Mouse (Mus musculus) cortical plate, adult 2 months (tissue): ENCODE results near the gene Artn. TPM values are rescaled to one million over a fixed set of nuclear protein-coding genes. Genes with fewer than 3 reads are reported as not detected.

Source experiments
- H3K27ac ChIP-seq: fragments of 200-500 bp; 2 replicates; pipeline ENCODE4 v1.5.1; 2012; ENCODE audit warnings: low read length, control low read depth, inconsistent platforms; ENCODE audit not compliant: insufficient read depth
- H3K4me1 ChIP-seq: fragments of 200-500 bp; 2 replicates; pipeline ENCODE4 v1.6.1; 2011; ENCODE audit warnings: low read length; ENCODE audit not compliant: control insufficient read depth, insufficient read depth
- H3K4me3 ChIP-seq: fragments of 200-500 bp; 2 replicates; pipeline ENCODE4 v1.5.1; 2011; ENCODE audit warnings: mild to moderate bottlenecking, low read length, control low read depth; ENCODE audit not compliant: insufficient read depth
- CTCF ChIP-seq: fragments of 200-500 bp; IDR thresholded peaks from 2 replicates; pipeline ENCODE4 v1.5.1; 2011; ENCODE audit warnings: mild to moderate bottlenecking, control low read depth, low read length; ENCODE audit not compliant: insufficient read depth; ENCODE audit errors: extremely low read depth
- POLR2A ChIP-seq: fragments of 200-500 bp; IDR thresholded peaks from 2 replicates; pipeline ENCODE4 v1.6.1; 2011; ENCODE audit warnings: mild to moderate bottlenecking, low read length, control low read depth; ENCODE audit not compliant: insufficient read depth; ENCODE audit errors: extremely low read depth
- polyA plus RNA-seq: library from polyadenylated mRNA; depleted of rRNA; stranded (reverse); fragments of >200 nt; gene quantifications from 2 replicates; pipeline ENCODE4 v1.2.3, GENCODE M21; 2012; rRNA removed

The Artn gene
- polyA plus RNA-seq: 0.65 and 0.78 TPM in 2 replicates

DNA sequence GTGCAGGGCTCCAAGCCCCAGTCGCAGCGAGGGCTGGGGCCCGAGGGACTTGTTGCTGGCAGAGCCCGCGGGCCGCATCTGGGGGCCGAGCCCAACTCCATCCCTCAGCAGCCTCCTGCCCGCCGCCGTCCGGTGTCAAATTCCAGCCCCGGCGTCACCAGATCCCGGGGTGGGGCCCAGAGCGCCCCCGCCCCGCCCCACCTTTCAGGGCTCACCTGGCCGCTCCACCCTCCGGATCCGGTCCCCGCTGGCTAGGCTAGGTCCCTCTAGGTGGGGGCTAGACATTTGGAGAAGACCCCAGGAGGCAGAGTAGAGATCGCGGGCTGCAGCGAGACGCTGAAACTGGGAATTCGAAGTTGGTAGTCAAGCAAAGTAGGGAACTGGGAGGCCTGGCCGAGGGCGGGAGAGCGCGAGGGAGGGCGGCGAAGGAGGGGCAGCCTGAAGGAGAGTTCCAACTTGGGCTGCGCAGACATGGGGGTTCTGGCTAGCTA, at the start of gene Artn:
Gene Artn (minus strand): TSS at position 373 of the 491 bp plus-strand sequence.
- Histone ChIP-seq H3K4me3 (no peak within 1 kb of the TSS), H3K27ac (no peak within 1 kb of the TSS), H3K4me1 (peaks cover 1% of the 10 kb centered on the region; the same call in 1 of the 2 replicates)
- TF ChIP-seq POLR2A (no peak), CTCF (no peak)

DNA sequence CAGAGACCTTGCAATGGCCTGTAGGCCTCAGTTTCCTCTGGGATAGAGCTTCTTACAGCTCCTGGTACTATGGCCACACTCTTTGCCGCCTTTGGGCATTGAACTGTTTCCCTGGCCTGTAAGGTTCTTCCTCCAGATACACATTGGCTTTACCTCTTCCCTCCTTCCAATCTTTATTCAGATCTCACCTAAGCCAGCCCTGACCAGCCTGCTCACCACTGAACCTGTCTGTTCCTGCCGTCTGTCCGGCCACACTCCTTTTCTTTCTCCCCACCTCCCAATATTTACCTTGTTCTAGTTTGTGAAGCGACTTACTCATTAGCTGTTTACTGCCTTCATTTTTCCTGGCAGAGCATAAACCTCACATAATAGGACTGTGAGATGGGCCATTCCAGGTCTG, 49.6 kb upstream of the Artn start:
- Histone ChIP-seq H3K4me3 (no peak overlapping the region), H3K27ac (no peak overlapping the region), H3K4me1 (peaks cover 9% of the 10 kb centered on the region)
- TF ChIP-seq POLR2A (no peak), CTCF (no peak)

DNA sequence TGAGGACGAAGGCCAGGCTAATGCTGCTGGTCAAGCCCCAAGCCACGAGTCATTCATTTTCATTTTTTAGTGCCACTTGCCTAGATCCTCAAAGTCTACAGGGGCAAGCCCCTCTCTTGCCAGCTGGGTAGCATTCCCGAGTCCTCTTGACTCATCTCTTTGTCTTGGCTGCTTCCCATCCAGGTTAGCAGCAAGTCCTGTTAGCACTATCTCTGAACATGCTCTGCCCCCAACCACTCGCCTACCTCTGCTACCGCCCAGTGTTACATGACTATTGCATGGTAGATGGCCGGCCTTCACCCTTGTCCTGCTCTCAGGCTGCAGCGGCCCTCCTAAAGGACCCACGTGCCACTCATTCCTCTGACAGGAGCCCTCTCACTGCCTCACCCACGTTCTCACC, 48.7 kb upstream of the Artn start:
- no peak for TF ChIP-seq POLR2A
- TF ChIP-seq CTCF: no peak
- Histone ChIP-seq H3K4me1 (peaks cover 9% of the 10 kb centered on the region; the same call in 1 of the 2 replicates), H3K4me3 (no peak overlapping the region), H3K27ac (no peak overlapping the region)

- TF ChIP-seq CTCF (no peak), POLR2A (no peak)
- H3K4me3 ChIP-seq: no peak overlapping the region
- H3K4me1 ChIP-seq: peaks cover 7% of the 10 kb centered on the region; the same call in 1 of the 2 replicates
- no peak overlapping the region for H3K27ac ChIP-seq
Measured at GRCm38 (mm10) chr4:117977841-117978240, 48.3 kb upstream of the Artn start.

GRCm38 (mm10) chr4:117977371-117977770, 47.8 kb upstream of the Artn start:
- Histone ChIP-seq H3K4me1 (peaks cover 7% of the 10 kb centered on the region; the same call in 1 of the 2 replicates), H3K27ac (no peak overlapping the region), H3K4me3 (no peak overlapping the region)
- TF ChIP-seq CTCF: no peak
- TF ChIP-seq POLR2A: no peak

GRCm38 (mm10) chr4:117975820-117976219, 46.3 kb upstream of the Artn start:
- H3K27ac ChIP-seq: no peak overlapping the region
- H3K4me1 ChIP-seq: peaks cover 3% of the 10 kb centered on the region; the same call in 1 of the 2 replicates
- H3K4me3 ChIP-seq: no peak overlapping the region
- no peak for TF ChIP-seq POLR2A
- TF ChIP-seq CTCF: no peak

DNA sequence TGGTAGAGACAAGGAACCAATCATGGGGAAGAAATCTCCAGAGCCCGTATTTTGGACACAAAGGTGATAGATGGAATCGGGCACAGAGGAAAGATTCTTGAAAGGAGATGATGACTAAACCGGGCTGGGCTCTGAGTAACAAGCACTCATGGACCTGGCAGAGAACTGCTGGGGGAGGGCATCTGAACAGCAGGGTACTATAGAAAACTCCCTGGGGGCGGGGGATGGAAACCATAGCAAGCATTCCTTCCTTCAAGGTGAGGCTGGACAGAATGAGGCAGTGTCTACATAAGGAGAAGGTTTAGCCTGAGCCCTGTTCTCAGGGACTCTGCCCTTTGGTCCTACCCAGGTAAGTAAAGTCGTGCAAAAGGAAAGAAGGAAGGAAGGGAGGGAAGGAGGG, 45.2 kb upstream of the Artn start:
- Histone ChIP-seq H3K4me1 (peaks cover 3% of the 10 kb centered on the region; the same call in 1 of the 2 replicates), H3K4me3 (no peak overlapping the region), H3K27ac (no peak overlapping the region)
- TF ChIP-seq POLR2A: no peak

DNA sequence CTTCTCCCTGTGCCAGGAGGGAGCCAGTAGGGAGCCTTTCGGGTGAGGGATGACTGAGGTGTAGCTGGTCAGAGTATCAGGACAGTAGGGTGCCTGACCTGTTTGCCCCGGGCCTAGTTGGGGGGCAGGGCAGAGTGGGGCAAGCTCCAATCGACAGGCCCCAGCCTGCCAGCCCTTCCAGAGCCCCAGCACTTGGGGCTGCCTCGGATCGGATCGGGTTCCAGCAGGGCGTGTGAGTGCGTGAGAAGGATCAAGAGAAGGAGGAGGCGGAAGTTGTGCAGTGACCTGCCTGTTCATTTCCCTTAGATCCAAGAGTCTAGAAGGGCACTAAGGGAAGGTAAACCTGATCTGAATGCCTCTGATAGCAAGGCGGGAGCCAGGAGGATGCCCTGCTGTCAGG, 43.4 kb upstream of the Artn start:
- Histone ChIP-seq H3K4me3 (no peak overlapping the region), H3K27ac (no peak overlapping the region), H3K4me1 (peaks cover 3% of the 10 kb centered on the region; the same call in 1 of the 2 replicates)
- TF ChIP-seq CTCF (no peak), POLR2A (no peak)

DNA sequence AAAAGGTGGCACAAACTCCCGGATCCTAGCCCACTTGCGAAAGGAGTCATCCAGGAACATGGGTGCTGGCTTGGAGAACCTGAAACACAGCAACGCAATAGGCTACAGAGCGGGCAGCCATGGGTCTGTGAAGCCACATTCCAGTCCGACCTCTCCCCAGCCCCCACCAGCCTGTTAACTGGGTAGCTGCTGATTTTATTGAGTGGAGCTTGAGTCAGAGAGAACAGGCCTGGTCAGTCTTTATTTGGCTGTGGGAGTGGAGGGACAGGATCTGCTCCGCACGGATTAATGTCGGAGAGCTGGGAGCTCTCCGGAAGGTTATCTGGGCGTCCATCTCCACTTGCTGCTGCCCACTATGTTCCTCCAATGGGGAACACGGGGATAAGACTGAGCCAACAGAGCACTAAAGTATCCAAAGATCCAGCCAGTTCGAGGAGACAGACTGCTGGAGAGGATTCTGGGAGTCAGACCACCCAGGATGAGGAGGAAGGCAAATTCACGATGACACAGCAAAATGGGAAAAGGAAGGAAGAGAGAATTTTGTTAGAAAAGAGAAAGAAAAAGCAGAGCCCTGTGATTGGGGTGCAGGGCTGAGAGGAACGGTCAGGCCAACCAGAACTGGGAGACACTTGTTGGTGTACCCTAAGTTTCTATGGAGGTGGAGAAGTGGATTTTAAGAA, 34.9 kb upstream of the Artn start:
- no peak overlapping the region for H3K27ac ChIP-seq
- no peak overlapping the region for H3K4me3 ChIP-seq
- no peaks in the 10 kb centered on the region for H3K4me1 ChIP-seq
- TF ChIP-seq POLR2A (no peak), CTCF (no peak)

DNA sequence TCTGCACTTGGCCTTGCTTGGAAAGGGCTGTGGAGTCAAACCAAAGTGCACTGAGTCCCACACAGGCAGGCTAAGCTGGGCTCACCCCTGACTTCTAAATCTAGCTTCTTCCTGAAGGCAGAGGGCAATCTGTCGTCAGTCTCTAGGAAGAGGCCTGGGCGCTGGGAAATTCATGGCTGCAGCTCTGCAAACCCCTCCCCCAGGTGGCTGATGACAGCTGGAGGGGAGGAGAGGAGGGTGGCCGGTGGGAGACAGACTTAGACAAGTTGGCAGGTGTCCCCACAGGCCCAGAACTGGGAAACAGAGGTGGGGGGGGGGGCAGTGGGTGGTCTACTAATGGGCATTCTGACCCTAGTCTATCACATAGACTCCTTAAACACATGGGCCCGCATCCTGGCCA, 27.9 kb upstream of the Artn start:
- H3K4me3 ChIP-seq: no peak overlapping the region
- no peaks in the 10 kb centered on the region for H3K4me1 ChIP-seq
- TF ChIP-seq CTCF (no peak), POLR2A (no peak)
- H3K27ac ChIP-seq: no peak overlapping the region
